Mouse (Mus musculus) ES-E14 (cell line): ENCODE measurements around the gene Rin2. TPM values are rescaled to one million over a fixed set of nuclear protein-coding genes. Genes with fewer than 3 reads are reported as not detected.

Source experiments
- DNase-seq: peaks from one replicate; pipeline ENCODE4 v3.0.0-alpha.2; 2013; ENCODE audit warnings: low read depth, low spot score
- H3K27ac ChIP-seq: 2 replicates; pipeline ENCODE4 v1.5.1; 2012; ENCODE audit warnings: low read depth, mild to moderate bottlenecking, low read length, moderate library complexity, mixed read lengths; ENCODE audit not compliant: poor library complexity, insufficient read depth, severe bottlenecking
- H3K36me3 ChIP-seq: 2 replicates; pipeline ENCODE4 v1.6.1; 2012; ENCODE audit warnings: mild to moderate bottlenecking, low read length, moderate library complexity, mixed read lengths; ENCODE audit not compliant: control insufficient read depth, poor library complexity, insufficient read depth, severe bottlenecking
- H3K4me1 ChIP-seq, 2 experiments: fragments of 150-350 bp in 1 of 2; sonication (generic) in 1 of 2; 2 replicates each; pipeline ENCODE4 v1.6.1; 2012; ENCODE audit warnings: low read length in 2 of 2, mild to moderate bottlenecking in 1 of 2, mixed read lengths in 1 of 2; ENCODE audit not compliant: control insufficient read depth in 2 of 2, insufficient read depth in 2 of 2, poor library complexity in 1 of 2
- H3K4me3 ChIP-seq, 2 experiments: fragments of 150-350 bp in 1 of 2; sonication (generic) in 1 of 2; 2 replicates each; pipeline ENCODE4 v1.5.1; 2012; ENCODE audit warnings: low read length in 2 of 2, low read depth in 1 of 2, mild to moderate bottlenecking in 1 of 2, mixed read lengths in 1 of 2; ENCODE audit not compliant: insufficient read depth in 1 of 2, poor library complexity in 1 of 2, severe bottlenecking in 1 of 2
- H3K9ac ChIP-seq: 2 replicates; pipeline ENCODE4 v1.6.1; 2012; ENCODE audit warnings: low read depth, mild to moderate bottlenecking, low read length, mixed read lengths; ENCODE audit not compliant: poor library complexity, insufficient read depth, severe bottlenecking
- H3K9me3 ChIP-seq: fragments of 150-350 bp; sonication (generic); 2 replicates; pipeline ENCODE4 v1.6.1; 2012; ENCODE audit warnings: low read depth, mild to moderate bottlenecking, low read length; ENCODE audit not compliant: control insufficient read depth, insufficient read depth
- CHD2 ChIP-seq: IDR thresholded peaks from 2 replicates; pipeline ENCODE4 v1.6.1; 2014; ENCODE audit warnings: mild to moderate bottlenecking, low read depth, low read length, inconsistent platforms
- HCFC1 ChIP-seq: IDR thresholded peaks from 2 replicates; pipeline ENCODE4 v1.6.1; 2012; ENCODE audit warnings: low read length, inconsistent platforms, borderline replicate concordance; ENCODE audit not compliant: insufficient read depth
- MAFK ChIP-seq: IDR thresholded peaks from 2 replicates; pipeline ENCODE4 v1.6.1; 2014; ENCODE audit warnings: mild to moderate bottlenecking, low read depth, low read length, inconsistent platforms; ENCODE audit not compliant: insufficient read depth
- ZC3H11A ChIP-seq: IDR thresholded peaks from 2 replicates; pipeline ENCODE4 v1.6.1; 2012; ENCODE audit warnings: low read depth, mild to moderate bottlenecking, inconsistent platforms, low read length, borderline replicate concordance
- ZNF384 ChIP-seq: IDR thresholded peaks from 2 replicates; pipeline ENCODE4 v1.6.1; 2012; ENCODE audit warnings: low read depth, low read length, inconsistent platforms
- in situ Hi-C, 2 experiments: fragments of 600-800 bp; cut with MboI; formaldehyde crosslinking; loops; one replicate each; pipeline ENCODE4 v1.15.1; 2025; ENCODE audit warnings: low sequenced_read_pairs in 2 of 2, inconsistent platforms in 1 of 2; ENCODE audit not compliant: unreplicated experiment in 2 of 2
- total RNA-seq: library from RNA; depleted of rRNA; stranded (reverse); fragments of 300-350 nt; gene quantifications from 2 replicates; pipeline ENCODE4 v1.2.3, GENCODE M21; 2012

The Rin2 gene
- total RNA-seq, 1 experiment = 3.7 TPM

DNA sequence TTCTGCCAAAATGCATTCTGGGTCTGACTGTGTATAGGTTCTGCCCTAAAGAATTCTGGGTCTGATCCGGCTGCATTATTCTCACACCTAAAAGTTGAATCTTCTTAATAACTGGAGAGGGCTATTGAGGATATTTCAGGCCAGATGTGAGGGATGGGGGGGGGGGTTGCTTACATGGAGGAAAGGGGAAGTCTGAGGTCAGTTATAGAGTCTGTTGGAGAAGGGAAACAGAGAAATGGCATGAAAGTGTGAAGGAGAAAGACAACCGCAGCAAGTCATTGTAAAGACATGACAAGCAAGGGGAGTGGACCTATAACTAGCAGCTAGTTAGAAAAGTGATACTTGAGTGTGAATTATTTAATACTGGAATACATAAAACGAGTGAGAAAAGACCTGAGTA, 36.5 kb downstream of the Rin2 start:
- Histone ChIP-seq H3K4me3 (no peak overlapping the region), H3K36me3 (no peaks in the 10 kb centered on the region), H3K4me1 (no peaks in the 10 kb centered on the region), H3K9me3 (no peaks in the 10 kb centered on the region), H3K9ac (no peak overlapping the region), H3K27ac (no peak overlapping the region)
- DNase-seq = no peak
- no peak for TF ChIP-seq CHD2
- no peak for TF ChIP-seq ZC3H11A
- no peak for TF ChIP-seq HCFC1
- TF ChIP-seq MAFK = no peak
- no peak for TF ChIP-seq ZNF384
- in situ Hi-C loops = no loop called here

GRCm38 (mm10) chr2:145712026-145712425, 37.0 kb downstream of the Rin2 start:
- no peak for DNase-seq
- no peak for TF ChIP-seq MAFK
- TF ChIP-seq ZNF384 = no peak
- TF ChIP-seq ZC3H11A = no peak
- TF ChIP-seq CHD2 = no peak
- no peak for TF ChIP-seq HCFC1
- no peaks in the 10 kb centered on the region for H3K9me3 ChIP-seq
- no peak overlapping the region for H3K9ac ChIP-seq
- H3K4me3 ChIP-seq = no peak overlapping the region
- no peak overlapping the region for H3K27ac ChIP-seq
- H3K36me3 ChIP-seq = no peaks in the 10 kb centered on the region
- in situ Hi-C loops = no loop called here
- no peaks in the 10 kb centered on the region for H3K4me1 ChIP-seq

- H3K4me3 ChIP-seq = no peak overlapping the region
- no peak overlapping the region for H3K27ac ChIP-seq
- no peak for TF ChIP-seq CHD2
- no peak for TF ChIP-seq HCFC1
- TF ChIP-seq MAFK = no peak
- TF ChIP-seq ZNF384 = no peak
- TF ChIP-seq ZC3H11A = no peak
- H3K9me3 ChIP-seq = no peaks in the 10 kb centered on the region
- no peak for DNase-seq
- H3K4me1 ChIP-seq = no peaks in the 10 kb centered on the region
- H3K9ac ChIP-seq = no peak overlapping the region
- H3K36me3 ChIP-seq = no peaks in the 10 kb centered on the region; the same call in 1 of the 2 replicates
- in situ Hi-C loops = no loop called here
Observed at GRCm38 (mm10) chr2:145717539-145717938, 42.5 kb downstream of the Rin2 start.

DNA sequence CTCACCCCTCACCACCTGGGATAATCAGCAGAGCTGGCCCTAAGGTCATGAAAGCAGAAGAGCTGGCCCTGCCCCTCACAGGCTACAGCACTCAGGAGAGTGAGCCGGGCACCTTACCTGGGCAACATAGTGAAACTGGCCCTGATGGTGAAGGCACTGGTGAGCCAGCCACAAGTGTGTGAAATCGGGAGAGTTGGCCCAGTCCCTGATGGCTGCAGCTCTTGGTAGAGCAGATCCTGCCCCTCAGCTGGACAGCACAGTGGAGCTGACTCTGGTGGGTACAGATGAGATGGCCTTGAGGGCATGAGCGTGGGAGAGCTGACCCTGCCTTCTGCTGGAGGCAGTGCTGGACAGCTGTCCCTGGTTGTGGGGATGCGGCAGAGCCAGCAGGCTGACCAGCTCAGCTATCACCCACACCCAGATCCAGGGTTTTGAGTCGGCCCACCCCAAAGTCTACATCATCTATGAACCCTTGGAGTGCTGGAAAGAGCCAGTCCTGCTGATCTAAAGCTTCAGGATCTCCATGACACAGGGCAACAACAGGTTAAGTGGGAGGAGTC, 43.7 kb downstream of the Rin2 start:
- no peak for DNase-seq
- no peak overlapping the region for H3K9ac ChIP-seq
- no peak for TF ChIP-seq MAFK
- TF ChIP-seq ZNF384 = no peak
- no peak for TF ChIP-seq CHD2
- TF ChIP-seq HCFC1 = no peak
- no peak for TF ChIP-seq ZC3H11A
- in situ Hi-C loops = no loop called here
- no peaks in the 10 kb centered on the region; the same call in 1 of the 2 replicates for H3K36me3 ChIP-seq
- H3K4me3 ChIP-seq = no peak overlapping the region
- H3K9me3 ChIP-seq = no peaks in the 10 kb centered on the region
- H3K4me1 ChIP-seq = no peaks in the 10 kb centered on the region
- no peak overlapping the region for H3K27ac ChIP-seq

GRCm38 (mm10) chr2:145720157-145720556, 45.1 kb downstream of the Rin2 start:
- no peak overlapping the region for H3K27ac ChIP-seq
- DNase-seq = no peak
- no peaks in the 10 kb centered on the region; the same call in 1 of the 2 replicates for H3K36me3 ChIP-seq
- TF ChIP-seq CHD2 = no peak
- no peak for TF ChIP-seq HCFC1
- no peak for TF ChIP-seq MAFK
- no peak for TF ChIP-seq ZNF384
- TF ChIP-seq ZC3H11A = no peak
- in situ Hi-C loops = no loop called here
- no peak overlapping the region for H3K9ac ChIP-seq
- no peak overlapping the region for H3K4me3 ChIP-seq
- H3K9me3 ChIP-seq = no peaks in the 10 kb centered on the region
- no peaks in the 10 kb centered on the region for H3K4me1 ChIP-seq
